Mouse (Mus musculus) liver (tissue): ENCODE results near the gene Lrp4.
"Not testable (repeated sequence)": the region's sequence is repeated elsewhere in the genome, so short reads cannot be mapped to it uniquely, and the experiment has no call there.

Experiments used
- DNase-seq: peaks from one replicate; pipeline ENCODE4 v3.0.0-alpha.2; 2020; ENCODE audit warnings: mixed read lengths

Gene Lrp4

DNA sequence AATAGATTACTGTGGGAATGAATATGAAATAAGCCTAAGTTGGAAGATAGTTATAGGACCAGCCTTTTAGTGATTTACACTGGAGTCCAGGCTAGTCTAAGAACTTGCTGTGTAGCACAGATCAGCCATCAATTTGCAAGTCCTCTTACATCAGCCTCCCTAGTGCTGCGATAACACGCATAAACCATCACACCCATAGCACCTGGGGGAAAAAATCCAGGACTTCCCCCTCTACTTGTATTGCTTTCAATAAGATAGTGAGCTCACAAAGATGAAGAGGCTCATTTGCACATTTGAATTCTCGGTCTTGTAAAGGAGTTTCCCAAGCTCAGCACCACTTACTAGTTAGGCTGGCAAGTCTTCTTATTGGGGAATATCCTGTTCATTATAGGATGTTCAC is 2.9 kb upstream of the Lrp4 start:
- DNase-seq, result no peak

DNA sequence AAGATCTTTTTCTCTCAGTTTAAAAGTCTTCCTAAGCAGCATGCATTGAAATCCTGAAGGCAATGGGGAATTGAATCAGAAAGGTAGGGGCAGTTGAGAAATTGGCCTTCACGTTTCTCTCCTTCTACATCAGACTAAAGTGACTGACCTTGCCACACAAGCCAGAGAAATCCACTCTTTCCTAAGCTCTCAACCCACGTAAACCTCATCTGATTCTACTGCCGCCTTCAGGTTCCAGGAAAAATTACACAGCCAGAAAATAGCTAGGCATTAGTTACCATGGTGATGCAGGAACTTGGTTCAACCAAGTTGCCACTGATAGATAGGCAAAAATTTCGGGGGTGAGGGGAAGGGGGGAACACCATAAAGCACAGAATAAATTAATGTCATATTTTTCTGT is 1.5 kb upstream of the Lrp4 start:
- no peak for DNase-seq

DNA sequence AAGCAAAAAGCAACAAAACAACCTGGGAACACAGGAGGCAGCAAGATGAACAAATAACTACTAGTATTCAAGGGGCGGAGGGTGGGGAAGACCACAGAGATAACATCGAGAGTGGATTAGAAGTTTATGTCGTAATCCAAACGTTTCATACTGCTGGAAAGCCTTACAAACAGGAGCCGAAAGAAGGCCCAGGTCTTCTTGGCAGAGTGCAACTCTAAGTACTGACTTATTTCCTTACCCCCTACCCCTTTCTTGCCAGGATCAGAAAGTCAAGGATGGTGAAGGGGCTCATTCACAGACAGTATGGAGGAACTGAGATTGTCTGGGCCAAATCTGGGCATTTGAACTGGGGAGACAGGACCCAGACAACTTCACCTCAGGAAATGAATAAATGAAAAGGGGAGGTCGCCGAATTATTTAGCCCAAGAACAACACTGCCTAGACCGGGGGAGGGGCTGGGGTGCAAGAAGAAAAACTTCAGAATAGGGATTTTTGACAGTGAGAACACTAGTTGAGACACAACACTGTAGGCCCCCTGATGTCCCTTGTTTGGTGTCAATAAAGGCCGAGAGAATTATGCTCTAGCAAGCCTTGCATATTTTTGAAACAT is 715 bp upstream of the Lrp4 start:
- no peak for DNase-seq

DNA sequence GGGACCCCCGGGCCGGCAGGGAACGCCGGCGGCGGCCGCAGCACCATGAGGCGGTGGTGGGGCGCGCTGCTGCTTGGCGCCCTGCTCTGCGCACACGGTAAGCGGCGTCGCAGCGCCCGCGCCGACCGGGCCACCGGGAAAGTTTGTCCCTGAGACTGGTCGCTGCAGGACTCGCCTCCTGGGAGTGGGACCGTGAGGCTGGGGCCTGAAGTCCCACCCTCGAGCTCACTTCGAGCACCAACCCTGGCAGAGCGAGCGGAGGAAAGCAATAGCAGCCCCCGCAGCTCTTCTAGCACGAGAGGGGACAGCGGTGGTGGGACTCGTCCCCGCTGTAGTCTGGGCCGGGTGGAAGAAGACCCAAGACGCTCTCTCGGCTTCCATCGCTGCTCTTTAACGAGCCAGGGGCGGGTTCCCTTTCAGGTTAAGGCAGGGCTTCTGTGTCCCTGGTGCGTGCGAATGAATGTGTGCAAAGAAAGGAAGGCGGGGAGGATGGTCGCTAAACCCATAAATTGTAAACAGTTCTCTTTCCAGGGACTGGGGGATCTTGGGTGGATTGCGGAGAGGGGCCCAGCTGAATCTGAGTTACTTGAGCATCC is 443 bp downstream of the Lrp4 start:
- DNase-seq, result no peak

DNA sequence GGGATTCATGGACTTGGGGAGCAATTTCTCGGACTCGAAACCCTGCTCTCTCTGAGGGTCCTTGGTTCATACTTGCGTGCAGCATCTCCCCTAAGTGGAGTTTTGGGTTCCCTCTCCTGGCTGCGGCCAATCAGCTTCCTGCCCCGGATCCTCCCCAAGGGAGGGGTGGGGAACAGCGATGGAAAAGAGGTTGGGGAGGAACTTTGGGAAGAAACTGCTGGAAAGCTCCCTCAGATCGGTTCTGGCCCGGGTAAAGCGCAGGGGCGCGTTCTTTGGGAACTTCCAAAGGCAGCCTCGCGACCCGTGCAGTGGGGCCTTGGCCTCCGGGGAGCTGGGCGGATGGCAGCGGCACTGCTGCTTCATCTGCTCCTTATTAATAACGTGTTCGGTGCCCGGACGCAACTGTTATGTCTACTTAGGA is 951 bp downstream of the Lrp4 start:
- DNase-seq, result no peak

DNA sequence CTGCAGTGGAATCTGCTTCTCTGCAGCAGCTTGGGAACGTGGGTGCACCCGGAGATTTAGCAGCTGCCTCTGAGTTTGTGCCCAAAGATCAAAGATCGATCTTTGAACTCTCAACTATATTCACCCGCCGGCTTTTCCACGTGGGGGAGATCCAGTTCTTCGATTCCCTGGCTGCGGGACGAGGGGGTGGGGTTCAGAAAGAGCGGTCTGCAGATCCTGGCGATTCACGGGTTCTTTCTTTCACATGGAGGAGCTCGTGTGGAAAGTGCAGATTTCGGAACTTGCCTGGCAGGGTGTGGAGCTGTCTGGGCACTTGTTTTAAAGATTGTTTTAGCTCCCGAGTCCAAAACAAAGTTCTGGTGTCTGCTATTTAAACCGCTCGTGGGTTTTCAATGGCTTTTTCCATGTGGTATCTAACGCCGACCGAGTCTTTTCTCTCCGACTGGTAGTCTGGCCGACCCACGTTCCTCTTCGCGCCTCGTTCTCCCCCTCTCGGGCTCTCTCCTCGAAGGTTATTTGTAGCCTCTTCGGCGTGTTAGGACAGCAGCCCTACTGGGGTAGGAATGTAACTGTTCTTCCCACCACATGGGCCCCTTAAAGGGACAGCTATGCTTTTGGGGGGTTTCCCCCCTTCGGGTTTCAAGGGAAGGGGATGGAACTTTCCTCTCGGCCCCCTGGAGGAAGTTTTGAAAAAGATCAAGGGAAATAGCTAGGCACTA is 1.5 kb downstream of the Lrp4 start:
- DNase-seq, result peak; percentile 43

DNA sequence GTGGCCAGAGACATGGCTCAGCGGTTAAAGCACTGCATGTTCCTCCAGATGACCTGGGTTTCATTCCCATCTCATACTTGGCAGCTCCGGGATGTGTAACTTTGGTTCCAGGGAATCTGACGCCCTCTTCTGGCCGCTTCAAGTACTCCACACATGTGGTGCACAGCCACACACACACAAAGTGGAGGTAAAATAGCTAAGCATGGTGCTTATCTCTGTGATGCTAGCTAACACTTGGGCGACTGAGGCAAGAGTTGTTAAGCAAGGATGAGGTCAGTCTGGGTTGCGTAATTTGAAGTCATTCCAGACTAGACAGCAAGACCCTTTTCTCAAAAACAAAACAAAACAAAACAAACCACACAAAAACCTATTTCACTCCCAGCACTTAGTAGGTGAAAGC is 2.8 kb downstream of the Lrp4 start:
- DNase-seq, result no peak

DNA sequence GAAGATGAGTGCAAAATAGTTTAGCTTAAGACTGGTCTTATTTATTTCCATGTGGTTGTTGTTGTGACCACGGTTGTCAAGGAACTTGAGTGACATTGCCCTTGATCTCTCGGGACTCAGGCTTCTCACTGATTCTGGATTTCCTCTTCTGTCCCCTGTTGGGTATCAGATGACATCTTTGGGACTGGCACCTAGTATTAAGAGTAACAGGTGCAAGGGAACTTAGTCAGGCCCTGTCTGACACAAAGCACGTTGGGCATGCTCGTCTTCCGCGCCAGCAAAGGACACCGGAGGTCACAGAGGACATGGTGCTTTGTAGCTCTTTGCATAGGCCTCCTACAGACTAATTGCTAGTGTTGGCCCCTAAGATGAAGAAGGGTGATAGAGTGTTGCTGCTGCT is 3.5 kb downstream of the Lrp4 start:
- no peak for DNase-seq

DNA sequence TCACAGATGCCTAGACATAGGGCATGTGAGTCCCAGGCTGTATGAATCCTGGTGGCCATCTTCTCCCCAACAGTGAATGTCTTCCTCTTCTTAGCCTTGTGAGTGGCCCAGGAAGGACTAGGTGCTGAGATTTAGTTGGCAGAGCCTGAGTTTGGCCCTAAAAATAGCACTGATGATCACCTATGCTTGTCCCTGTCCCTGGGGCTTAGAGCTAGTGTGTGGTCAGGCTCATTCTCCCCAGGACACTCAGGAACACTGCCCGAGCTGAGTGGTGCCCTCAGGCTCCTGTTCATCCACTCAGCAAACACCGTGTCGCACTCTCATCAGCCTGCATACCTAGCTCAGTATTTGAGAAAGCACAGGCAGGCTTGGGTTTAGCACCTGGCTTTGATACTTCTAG is 4.0 kb downstream of the Lrp4 start:
- no peak for DNase-seq

DNA sequence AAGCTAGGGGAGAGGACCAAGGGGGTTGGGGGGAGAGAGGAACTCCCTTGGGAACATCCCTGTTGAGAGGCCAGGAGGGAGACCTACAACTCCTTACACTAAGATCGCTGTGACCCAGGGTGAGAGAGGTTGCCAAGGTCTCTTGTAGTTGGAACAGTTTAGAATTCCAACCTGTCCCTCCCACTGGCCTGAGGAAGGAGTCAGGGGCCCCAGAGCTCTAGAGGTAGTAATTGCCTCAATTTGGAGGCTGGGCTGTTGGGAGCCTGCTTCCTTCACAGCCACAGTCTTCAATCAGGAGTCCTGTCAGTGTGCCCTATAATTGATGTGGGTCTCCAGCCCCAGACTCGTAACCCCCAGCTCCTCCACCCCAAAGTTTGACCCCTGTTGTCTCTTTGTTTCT is 4.9 kb downstream of the Lrp4 start:
- DNase-seq, result no peak

DNA sequence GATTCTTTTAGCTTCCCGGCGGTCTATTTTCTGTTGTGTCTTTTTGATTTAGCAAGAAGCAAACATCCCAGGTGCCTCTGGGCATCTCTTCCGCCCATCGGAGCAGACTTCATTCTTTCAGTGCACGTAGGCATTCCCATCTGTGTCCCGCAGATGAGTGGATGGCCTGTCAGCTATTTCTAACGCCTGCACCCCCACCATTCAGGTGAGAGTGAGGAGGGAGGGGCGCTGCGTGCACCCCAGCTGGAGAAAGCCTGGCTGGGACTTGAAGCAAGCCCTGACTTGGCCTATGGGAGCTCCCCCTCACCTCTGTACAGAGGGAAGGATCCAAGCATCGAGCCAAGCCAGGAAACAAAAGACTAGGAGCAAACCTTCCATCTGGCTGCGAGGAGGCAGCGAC is 5.4 kb downstream of the Lrp4 start:
- no peak for DNase-seq

DNA sequence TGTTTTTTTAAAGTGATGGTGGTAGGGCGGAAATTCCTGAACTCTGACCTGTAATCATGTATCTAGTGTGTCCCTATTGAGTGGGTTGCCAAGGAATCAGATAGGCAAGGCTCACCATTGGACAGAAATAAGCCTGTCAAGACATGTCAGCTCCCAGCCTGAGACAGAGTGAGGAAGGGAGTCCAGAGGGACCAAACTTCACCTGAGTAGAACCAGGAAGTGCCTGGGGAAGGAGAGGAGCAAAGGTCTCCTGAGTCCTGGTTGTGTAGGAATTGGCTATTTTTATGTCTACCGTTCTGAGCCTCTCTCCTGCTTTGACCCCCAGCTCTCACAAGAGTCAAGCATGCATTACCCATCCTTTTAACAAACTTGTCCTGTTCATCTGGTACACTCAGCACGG is 8.6 kb downstream of the Lrp4 start:
- no peak for DNase-seq

DNA sequence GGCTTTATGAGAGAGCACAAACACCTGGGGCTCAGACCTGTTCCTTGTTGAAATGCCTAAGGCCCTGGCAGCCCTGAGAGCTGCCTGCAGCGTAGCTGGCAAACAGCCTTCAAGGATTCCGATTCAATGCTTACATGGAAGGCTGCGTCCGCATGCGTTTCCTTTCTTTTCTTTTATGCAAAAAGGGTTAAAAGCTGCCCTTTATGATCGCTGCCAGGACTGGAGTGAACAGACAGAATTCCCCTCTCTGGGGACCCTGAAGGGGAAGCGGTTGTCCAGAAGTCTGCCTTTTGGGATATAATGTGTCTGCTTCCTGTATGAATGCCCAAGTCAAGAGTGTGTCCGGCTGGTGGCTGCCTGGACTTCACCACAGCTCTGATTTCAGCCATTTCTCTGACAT is 10.3 kb downstream of the Lrp4 start:
- no peak for DNase-seq

DNA sequence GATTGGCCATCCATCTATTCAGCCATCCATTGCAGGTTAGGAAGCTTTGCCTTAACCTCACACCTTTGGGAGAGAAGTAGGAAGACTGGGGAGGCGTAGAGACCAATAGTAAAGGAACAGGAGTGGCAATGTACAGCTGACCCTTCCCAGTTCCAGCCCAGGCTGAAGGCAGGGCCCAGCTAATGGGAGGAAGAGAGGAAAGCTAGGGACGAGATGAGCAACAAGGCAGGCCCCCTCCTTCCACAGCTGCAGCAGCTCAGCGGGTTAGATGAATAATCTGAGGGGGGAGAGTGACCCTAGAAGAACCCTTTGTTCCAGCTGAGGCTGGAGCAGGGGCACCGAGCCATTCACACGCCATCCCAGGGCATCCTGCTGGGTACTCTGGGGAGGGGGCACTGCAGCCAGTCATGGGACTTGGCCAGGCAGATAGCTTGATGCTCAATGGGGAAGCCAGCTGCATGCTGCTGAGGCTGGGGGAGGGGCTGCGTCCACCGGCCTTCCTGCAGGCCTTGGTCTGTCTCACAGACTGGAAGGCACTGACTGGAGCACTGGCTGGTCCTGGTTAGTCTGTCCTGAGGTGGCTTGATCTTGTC is 12.8 kb downstream of the Lrp4 start:
- DNase-seq, result no peak

DNA sequence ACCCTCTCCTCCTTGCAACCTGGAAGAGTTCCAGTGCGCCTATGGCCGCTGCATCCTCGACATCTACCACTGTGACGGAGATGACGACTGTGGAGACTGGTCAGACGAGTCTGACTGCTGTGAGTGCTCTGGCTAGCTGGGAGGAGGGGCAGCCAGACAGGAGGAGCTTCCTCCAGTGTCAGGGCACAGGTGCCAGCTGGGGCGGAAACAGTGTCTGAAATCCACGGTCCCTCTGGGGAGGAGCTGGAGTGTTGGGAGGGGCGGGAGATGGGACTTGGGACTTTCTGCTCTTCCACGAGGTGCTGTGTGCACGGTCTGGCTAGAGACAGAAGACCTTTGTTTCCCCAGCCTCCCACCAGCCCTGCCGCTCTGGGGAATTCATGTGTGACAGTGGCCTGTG is 17.0 kb downstream of the Lrp4 start:
- DNase-seq, result no peak

DNA sequence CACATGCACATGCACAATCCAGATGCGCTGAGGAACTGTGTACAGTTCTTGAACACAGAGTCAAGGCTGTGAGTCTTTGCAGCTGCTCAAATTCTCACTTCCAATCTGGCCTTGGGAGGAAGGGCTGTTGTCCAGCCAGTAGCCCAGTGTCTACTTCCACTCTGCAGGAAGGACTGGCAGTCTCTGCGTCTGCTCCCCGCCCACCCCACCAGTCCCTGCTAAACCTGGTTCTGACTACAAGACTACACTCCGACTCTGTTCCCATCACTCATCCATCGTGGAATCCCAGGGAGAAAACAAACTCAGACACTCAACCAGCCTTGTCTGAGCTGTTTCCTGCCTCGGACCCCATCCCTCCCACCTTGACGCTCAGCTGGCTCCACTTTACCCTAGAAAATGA is 18.5 kb downstream of the Lrp4 start:
- no peak for DNase-seq

DNA sequence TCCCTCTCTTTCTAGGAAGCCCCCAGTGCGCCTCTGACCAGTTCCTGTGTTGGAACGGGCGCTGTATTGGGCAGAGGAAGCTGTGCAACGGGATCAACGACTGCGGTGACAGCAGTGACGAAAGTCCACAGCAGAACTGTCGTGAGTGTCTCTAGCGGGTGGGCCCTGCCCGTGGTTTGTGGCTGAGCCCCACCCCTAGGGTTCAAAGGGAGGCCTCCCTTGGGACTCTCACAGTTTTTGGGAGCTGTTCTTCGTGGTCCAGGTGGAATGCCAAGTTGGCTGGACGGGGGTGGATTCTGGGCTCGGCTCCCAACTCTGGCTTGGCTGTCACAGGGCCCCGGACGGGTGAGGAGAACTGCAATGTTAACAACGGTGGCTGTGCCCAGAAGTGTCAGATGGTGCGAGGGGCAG is 18.9 kb downstream of the Lrp4 start:
- DNase-seq, result no peak

DNA sequence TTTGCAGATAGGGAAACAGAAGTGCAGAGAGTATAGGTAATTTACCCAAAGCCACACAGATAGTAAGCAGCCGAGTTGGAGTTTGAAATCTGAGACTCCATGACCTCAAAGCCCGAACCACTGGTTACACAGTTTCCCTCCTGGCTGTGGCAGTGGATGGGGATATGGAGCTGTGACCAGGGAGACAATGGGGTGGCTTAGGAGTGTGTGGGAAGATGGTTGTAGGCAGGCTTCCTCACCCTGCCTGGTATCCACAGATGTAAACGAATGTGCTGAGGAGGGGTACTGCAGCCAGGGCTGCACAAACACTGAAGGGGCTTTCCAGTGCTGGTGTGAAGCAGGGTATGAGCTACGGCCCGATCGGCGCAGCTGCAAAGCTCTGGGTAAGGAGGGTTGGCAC is 19.5 kb downstream of the Lrp4 start:
- DNase-seq, result no peak

DNA sequence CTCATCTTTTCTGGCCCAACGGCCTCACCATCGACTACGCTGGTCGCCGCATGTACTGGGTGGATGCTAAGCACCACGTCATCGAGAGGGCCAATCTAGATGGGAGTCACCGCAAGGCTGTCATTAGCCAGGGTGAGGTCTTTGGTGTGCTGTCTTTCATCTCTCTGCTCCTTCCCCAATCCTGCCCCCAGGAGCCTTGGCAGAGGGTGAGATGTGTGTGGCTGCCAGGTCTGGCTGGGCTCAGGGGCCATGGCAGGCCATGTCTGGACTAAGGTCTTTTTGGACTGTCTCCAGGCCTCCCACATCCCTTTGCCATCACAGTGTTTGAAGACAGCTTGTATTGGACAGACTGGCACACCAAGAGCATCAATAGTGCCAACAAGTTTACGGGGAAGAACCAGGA is 23.1 kb downstream of the Lrp4 start:
- DNase-seq, result no peak

DNA sequence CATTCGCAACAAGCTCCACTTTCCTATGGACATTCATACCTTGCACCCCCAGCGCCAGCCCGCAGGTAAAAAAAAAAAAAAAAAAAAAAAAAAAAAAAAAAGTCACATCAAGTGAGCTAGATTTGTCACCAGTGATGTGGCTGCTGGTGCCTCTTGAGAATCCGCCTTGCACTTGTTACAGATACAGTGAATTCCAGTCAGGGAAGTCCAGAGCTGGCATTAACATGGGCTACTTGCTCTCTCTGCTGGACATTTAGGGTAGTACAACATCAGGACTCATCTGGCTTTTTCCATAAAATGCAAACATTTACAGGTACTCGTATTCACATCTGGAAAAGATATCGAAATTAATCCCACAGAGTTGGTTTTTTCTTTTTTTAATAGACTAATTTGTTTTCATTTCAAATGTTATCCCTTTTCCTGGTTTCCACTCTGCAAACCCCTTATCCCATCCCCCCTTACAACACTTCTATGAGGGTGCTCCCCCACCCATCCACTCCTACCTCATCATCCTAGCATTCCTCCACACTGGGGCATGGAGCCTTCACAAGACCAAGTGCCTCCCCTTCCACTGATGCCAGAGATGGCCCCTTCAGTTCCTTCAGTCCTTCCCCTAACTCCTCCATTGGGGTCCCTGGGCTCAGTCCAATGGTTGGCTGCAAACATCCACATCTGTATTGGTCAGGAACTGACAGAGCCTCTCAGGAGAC is 23.6 kb downstream of the Lrp4 start:
- DNase-seq, result no peak

DNA sequence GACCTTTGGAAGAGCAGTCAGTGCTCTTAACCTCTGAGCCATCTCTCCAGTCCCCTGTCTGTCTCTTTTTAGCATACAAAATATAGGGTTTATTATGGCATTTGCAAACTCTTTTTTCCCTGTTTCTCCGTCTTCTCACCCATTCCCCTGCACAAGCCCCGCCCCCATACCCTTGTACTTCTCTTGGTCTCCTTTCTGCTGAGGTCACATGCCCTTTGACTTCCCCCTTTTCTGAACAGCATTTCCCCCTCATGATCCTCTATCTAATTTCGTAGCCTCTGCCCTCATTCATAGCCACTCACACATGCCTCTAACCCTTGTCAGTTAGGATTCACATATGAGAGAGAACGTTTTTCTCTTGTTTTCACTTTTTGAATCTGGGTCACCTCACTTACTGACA is 27.4 kb downstream of the Lrp4 start:
- no peak for DNase-seq

DNA sequence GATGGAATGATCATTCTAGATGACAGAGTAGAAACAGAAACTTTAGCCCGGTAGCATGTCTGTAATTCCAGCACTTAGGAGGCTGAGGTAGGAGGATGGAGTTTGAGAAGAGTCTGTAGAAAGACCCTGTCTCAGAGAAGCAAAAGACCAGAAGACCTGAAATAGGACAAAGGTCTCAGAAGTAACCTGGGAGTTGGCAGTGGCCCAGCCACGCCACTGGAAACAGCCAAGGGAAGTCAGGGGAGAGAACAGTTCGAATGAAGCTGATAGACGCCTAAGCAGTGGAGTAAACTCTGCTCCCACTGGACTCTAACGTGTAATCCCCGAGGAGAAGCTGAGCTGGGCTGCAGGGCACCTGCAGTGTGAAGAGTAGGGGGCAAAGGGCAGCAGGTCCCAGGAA is 27.9 kb downstream of the Lrp4 start:
- DNase-seq, result no peak

DNA sequence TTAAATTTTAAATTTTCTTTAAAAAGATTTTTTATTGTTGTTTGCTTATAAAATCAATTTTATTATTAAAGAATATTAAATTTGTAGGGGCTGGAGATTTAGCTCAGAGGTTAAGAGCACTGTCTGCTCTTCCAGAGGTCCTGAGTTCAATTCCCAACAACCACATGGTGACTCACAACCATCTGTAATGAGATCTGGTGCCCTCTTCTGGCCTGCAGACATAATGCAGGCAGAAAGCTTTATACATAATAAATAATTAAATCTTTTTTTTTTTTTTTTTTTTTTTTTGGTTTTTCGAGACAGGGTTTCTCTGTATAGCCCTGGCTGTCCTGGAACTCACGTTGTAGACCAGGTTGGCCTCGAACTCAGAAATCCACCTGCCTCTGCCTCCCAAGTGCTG is 30.0 kb downstream of the Lrp4 start:
- DNase-seq, result not testable (repeated sequence)
